Mouse (Mus musculus): ENCODE measurements around the gene Mei1.

The Mei1 gene

DNA sequence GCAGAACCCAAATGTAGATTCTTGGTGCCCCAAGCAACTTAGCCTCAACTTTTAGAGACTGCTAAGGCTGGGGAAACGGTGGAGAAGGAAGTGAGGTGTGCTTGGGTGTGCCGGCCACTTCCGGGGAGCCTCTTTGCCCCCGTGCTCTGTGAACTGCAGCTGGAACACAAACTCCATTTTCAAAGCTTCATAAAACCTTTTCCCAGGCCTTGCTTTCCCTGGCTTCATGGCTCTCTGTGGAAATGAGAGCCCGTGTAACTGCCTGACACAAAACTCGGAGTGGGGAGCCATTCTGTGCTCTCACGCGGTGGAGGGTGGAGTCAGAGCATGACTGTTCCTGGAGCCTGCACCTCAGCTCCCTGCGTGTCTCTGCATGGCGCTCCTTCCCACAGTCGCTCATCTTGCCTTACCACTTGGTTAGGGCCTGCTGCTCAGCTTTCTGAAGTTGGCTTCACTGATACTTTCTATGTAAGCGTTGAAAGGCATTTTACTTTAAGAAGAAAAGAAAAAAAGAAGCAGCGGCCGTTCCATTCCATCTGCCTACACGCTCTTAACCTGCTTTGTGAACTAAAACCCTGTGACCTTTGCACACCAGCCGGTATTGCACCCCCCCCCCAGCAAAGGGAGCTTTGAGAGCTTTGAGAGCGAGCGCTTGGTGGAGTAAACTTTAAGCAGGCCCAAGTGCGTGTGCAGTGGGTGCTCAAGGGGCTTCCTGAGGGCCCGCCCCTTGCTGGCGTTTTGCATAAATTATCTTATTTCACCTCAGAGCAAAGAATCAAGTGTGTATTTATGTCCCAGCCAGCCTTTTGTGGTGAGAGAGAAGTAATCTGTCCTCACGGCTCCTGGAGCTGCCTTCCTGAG is 96.7 kb downstream of the Mei1 start:
- in situ Hi-C loops (cut with MboI; ENCODE audit: unreplicated experiment in 2 of 2) = no loop called here

DNA sequence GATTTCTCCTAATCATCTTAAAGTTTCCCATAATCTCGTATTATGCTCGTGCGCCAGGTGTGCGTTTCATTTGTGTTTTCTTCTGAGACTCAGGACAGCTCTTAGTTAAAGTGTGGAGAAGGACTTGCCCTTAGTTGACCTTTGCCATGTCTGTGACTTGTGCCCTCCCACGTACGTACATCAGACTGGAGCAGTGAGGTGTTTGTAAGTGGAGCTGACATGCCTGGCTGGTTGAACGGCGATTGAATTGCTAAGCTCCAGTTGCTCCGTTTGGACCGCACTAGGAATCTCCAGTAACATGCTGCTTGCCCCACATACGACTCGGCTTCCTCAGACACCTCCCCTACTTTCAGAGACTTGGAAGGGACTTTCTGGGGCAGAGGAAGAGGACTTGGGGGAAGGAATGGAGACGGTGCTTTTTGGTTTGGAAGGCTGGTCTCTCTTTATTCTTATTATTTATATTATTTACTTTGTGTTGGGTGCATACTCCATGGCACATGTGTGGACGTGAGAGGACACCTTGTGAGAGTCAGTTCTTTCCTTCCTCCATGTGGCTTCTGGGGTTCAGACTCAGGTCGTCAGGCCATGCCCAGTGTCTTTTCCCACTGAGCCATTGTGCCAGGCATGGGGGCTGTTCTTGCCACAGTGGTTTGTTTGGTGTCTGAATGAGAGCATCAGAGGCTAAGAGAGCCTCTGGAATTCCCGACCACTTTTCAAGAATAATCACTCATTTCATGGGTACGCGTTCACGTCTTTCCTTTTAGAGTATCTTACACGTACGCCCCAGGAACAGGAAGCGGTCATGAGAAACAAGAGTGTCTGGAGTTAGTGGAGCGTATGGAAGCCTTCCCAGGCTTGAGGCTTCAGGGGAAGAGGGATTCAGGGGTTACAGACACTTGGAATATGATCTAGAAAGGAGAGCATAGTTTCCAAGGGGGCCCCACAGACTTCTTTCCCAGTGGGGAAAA is 97.7 kb downstream of the Mei1 start:
- in situ Hi-C loops (cut with MboI; ENCODE audit: unreplicated experiment in 2 of 2) = no loop called here

DNA sequence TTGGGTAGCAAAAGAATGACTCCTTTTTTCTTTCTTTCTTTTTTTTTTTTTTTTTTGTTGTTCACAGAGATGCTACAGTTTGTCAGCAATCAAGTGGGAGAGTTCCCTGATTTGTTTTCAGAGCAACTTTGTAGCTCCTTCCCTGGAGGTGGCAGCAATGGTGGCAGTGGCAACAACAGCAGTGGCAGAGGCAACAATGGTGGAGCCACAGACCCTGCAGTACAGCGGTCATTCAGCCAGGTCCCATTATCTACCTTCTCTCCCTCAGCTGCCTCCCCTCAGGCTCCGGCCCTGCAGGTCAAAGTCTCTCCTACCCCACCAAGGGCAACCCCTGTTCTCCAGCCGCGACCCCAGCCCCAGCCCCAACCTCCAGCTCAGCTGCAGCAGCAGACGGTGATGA is 99.9 kb downstream of the Mei1 start:
- in situ Hi-C loops (cut with MboI; ENCODE audit: unreplicated experiment in 2 of 2) = loop anchor here in 1 of 2 experiments (5.0 kb wide), 1 partner anchor 37 kb away; no protein-coding TSS in a partner anchor

DNA sequence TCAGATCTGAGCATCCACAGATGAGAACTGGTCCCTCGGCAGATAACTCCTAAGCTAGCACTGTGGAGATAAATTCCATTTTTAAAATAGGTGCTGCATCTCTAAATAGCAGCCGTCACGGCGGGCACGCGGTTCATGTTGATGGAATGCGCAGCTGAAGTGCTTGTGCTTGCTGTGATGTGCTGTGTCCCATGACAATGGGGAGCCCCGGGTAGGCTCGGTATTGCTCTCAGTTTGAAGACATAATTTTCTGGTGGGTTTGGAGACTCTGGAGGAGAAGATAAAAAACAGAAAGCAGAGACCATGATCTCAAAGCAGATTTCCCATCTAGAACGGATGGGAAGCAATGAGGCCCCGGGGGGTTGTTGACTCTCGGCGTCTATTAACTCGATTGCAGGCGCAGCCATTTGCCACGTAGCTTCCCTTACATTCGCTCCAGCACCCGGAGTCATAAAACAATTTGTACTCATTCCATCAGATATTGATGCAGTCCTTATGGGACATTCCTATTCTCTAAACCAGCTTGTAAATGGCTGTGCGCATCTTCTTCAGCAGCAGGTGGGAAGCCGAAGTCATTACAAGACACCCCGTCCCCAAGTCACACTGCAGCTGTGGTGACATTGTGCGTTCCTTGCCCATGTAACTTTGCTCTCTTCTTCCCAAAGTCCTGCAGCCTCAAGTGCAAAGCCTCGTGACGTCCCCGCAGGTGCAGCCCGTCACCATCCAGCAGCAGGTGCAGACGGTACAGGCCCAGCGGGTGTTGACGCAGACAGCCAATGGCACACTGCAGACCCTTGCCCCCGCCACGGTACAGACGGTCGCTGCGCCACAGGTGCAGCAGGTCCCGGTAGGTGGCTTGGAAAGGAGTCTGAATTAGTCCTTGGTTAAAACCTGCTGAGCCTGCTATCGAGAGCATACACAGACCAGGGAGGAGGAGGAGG is 100.9 kb downstream of the Mei1 start:
- in situ Hi-C loops (cut with MboI; ENCODE audit: unreplicated experiment in 2 of 2) = loop anchor here in 1 of 2 experiments (5.0 kb wide), 1 partner anchor 38 kb away; no protein-coding TSS in a partner anchor

DNA sequence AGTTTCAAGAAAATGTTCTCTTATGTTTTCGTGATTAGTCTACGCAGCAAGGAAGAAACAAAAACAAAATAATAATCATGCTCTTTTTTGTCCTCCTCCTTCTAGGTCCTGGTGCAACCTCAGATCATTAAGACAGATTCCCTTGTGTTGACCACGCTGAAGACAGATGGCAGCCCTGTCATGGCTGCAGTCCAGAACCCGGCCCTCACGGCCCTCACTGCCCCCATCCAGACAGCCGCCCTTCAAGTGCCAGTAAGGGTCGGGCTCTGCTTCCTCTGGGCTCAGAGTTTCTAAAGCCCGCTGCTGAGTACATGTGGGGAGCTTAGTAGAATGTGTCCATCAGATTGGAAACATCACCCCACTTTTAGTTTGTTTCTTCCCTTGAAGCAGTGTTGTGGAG is 102.9 kb downstream of the Mei1 start:
- in situ Hi-C loops (cut with MboI; ENCODE audit: unreplicated experiment in 2 of 2) = loop anchor here in 1 of 2 experiments (5.0 kb wide), 1 partner anchor 40 kb away; no protein-coding TSS in a partner anchor

DNA sequence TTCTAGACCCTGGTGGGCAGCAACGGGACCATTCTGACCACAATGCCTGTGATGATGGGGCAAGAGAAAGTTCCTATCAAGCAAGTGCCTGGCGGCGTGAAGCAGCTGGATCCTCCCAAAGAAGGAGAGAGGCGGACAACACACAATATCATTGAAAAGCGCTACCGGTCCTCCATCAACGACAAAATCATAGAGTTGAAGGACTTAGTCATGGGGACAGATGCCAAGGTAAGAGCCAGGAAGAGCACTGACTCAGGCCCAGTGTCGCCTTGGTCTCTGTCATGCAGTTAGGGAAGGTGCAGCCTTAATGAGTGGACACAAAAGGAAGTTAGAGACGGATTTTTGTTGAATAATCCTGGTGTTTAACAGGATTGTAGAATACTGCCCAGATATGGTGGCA is 105.3 kb downstream of the Mei1 start:
- in situ Hi-C loops (cut with MboI; ENCODE audit: unreplicated experiment in 2 of 2) = no loop called here

Measured in v-Abl transformed pro-B cells (cell line).